Mouse (Mus musculus) gastrocnemius, postnatal 36 days (tissue): ENCODE measurements around the gene Myh9. TPM values are rescaled to one million over a fixed set of nuclear protein-coding genes. Genes with fewer than 3 reads are reported as not detected.

Source experiments
- DNase-seq, 2 experiments: peaks; one replicate each; pipeline ENCODE4 v3.0.0; 2022
- intact Hi-C: fragments of 180-260 bp; cut with DNase I; formaldehyde crosslinking; loops from one replicate; pipeline ENCODE4 v1.15.1; 2025
- total RNA-seq, 2 experiments: library from RNA; stranded (reverse); gene quantifications; 2 replicates each; pipeline ENCODE4 v1.2.3; 2021

Myh9 gene
- total RNA-seq, 2 experiments from 2014 or later, result 48.4 to 49.1 TPM

DNA sequence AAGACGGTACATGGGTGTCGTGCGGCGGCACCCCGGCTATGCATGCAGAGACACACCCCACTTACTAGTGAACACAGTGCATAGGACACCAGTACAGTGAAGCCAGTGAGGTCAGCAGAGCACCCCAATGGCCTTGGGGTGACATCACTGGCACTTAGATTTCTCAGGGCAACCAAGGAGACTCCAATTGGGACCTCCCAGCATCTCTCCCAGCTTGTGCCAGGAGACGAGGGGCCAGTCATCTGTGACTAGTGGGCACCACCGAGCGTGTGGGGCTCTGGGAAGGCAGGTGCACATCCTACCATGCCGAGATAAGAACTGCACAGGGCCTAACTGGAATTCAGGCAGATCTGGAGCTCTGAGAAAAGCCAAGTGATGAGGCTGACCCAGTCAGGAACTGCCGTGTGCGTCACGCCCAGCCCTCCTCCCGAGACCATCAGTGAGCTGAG, 47.0 kb downstream of the Myh9 start:
- intact Hi-C loops, result no loop called here
- no peak for DNase-seq

DNA sequence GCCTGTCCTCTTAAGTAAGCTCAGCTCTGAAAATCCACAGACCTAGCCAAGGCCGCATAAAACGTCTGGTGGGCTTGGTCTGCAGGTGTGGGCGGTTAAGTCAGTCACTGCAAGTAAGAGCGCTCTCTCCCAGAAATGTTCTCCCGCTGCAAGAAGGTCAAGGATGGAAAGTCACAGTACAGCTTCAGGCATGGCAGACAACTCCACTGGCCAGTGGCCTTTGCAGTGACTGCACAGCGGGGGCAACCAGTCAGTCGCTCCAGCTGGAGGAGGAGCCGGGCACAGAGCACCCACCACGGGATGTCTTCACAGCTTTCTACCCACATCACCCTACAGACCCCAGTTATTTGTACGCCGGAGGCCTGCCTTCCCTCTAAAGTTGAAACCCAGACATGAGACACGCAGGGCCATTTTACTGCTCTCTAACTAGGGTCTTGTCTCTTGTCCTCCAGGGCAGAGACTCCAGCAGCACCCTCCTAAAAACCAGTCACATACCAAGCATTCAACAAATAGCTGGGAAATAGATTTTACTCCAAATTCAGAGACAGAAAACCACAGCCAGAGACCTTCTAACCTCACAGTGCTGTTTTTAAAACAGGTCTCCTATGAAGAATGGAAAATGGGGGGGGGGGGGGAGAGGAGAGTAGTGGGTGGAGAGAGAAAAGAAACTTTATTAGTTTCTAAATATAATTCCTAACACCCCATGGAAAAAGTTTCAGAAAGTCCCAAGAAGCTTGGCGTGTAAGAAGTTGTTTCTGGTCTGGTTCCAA, 47.7 kb downstream of the Myh9 start:
- intact Hi-C loops, result no loop called here
- DNase-seq, result no peak

DNA sequence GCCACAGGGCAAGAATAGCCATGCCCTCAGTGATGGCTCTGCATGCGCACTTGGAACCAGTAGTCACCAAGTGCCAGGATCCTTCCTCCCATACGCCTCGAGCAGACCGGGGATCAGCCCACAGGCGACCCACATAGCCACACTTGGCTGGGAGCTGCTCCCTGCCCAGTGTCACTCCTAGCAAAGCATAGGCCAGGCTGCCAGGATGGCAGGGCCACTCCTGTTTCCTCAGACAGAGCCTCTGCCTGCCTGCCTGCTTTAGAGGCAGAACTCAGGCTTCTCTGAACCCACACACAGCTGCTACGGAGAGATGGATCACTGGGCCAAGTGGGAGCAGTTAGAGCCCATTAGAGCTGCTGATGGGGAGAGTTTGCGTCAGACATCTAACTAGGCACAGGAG, 48.4 kb downstream of the Myh9 start:
- intact Hi-C loops, result no loop called here
- DNase-seq, result no peak

DNA sequence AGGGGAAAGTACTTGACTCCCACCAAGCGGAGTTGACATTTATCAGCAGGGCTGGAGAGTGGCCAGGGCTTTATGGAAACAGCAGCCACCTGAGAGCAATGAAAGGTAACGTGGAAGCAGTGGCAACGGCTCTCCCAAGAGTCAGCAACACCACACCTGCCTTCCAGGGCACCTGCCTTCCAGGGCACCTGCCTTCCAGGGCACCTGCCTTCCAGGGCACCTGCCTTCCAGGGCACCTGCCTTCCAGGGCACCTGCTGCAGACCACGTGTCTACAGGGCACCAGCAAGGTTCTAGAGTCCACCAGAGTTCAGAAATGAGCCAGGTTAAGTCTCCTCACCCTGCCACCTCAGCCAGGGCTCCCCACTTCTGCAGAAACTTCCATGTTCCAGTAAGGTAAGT, 48.9 kb downstream of the Myh9 start:
- intact Hi-C loops, result no loop called here
- DNase-seq, result no peak

DNA sequence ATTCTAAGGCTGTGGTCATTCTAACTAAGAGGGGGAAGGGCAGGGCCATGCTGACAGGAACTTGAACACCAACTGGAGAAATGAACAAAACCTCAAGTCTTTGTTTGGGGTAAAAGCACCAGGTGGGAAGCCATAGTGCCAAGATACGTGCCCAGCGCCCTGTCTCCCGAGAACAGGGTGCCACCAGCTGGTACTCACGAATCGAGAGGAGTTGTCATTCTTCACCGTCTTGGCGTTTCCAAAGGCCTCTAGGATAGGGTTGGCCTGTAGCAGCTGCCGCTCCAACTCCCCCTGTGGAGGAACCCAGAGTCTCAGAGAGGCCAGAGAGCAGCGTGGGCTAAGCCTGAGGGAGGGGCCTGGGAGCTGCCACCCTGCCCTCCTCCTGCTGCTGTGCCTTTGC, 49.9 kb downstream of the Myh9 start:
- intact Hi-C loops, result no loop called here
- DNase-seq, result no peak

DNA sequence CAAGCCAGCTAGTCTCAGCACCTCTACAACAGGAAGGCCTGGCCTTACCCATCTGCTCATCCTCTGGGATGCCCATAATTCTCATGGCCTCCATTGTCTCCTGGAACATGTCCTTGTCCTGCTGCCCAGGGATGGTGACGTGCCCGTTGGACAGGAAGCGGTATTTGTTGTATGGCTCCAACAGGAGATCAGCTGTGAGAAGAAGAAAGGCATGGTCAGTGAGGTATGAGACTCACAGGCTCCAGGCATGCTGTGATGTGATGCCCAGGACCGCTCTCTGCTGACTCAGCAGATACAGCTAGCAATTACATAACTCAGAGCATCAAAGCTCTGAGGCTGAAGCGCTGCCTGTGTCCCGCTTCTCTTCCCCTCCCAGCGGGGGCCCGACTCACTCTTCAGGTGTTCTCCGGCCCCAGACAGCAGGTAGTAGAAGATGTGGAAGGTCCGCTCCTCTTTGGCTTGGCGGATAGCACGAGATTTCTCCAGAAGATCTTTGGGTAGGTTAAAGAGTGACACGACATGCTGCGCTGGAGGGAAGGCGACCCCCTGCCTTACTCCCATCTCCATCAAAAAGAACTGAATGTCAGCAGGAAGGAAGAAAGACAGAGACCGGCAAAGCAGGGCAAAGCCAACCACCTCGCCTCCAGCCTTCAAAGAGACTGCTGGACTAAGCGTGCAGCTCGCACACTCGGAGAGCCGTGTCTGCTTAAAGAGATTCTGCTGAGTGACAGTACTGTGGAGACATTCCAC, 51.1 kb downstream of the Myh9 start:
- intact Hi-C loops, result no loop called here
- no peak for DNase-seq

DNA sequence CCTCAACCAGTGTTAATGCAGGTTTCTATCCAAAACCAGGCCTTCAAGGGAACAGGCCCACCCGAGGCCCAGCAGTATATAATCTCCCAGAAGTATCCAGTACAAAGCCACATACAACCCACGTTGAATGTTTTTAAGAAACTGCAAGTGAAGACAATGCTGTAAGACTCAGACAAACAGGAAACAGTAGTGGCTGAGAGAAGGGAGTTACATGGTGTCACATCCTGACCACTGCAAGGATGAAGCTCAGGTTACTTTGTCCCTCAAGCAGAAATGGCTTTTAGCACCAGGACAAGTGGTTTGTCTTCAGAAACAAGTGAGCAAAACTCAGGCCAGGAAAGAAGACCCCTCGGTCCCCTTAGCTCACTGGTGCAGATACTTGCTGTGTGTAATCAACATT, 52.8 kb downstream of the Myh9 start:
- intact Hi-C loops, result no loop called here

DNA sequence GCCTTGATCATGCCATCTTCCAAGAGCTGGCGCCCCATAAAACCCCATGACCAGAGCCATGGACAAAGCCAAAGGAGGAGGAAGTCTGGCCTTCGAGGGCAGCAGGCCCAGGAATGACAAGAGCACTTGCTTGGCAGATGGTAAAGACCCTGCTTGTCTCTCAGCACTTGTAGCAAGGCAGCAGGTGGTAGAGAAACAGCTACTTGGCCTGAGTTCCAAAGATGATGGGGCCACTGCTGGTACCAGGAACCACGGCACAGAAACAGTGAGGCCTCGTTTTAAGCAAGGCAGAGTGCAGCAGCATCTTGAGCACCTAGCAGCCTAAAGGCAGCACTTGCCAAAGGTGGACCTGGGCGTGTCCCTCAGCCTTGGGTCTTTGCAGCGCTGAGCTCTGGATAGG, 53.6 kb downstream of the Myh9 start:
- intact Hi-C loops, result no loop called here
- DNase-seq, result no peak

More for the DNA sequence above, 52.8 kb downstream of the Myh9 start:
- DNase-seq, result no peak

DNA sequence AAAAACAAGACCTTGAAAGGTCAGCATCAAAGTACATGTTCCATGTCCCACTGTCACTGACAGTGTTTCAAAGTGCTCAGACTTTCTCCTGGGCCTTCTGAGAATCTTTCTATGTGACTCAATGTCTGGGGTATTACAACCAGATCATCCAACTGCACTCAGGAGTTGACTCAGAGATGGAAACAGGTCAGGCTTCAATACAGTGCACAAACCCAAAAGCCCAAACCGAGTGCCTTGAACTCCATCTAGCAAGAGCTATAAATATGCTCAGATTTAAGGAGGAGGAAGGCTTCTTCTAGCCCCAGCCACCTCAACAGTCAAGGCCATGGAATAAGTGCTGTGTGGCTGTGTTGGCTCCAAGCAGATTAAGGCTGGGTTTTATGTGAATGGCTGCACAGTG, 56.2 kb downstream of the Myh9 start:
- intact Hi-C loops, result no loop called here
- DNase-seq, result no peak

DNA sequence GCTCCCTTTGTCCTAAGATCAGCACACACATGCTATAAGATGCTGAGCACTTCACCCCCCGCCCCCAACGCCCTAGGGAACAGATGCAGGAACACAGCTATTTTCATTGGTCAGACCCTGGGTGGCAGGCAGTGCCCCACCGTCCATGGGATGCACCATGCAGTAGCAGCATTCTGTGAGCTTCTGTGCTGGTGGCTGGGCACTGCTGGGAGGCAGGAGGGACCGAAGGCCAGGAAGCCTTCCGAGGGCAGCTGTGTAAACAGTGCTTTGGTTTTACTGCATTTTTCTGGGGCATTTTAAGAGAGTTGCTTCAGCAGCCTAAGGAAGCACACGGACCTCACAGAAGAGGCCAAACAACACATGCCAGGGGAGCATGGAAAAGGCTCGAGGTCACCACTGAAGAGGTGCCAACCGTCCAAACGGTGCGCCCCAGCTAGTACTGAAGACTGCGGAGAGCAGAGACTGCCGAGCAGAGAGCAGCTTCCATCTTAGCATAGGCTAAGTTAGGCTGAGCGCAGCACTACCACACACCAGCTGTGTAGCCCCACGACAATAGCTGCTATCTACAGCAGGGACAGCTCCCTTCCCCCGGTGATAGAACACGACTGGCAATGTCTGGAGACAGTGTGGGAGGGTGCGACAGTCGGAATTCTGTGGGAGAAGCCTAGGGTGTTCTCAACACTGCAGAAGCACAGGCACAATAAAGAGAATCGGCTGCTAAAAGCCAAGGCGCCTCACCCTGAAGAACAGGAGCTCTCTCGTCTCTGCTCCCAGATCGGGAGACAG, 57.7 kb downstream of the Myh9 start:
- intact Hi-C loops, result loop anchor here (5.0 kb wide), 1 partner anchor 63 kb away; no protein-coding TSS in a partner anchor
- DNase-seq, result no peak

DNA sequence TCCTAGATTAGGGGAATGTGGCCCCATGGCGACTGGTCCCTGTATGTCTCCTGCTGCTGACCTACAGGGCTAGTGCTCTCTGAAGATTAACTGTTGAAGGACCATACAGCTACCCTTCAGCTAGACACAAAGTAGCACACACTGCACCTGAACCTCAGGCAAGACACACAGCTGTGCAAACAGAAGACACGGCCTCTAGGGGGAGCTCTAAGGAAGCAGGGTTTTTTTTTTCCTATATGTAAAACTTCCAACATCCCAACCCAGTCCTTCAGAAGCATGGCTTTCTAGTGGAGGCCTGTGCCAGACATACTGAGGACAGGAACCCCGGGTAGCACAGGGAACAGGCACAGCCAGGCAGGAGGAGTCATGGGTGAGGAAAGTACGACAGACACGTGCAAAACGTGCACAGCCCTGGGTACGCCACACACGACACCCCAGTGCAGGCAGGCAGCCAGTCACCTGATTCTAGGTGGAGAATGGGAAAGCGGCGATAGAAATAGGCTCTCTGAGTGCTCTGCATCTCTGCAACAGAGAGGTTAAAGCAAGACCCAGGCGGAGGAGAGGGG, 59.4 kb downstream of the Myh9 start:
- no peak for DNase-seq

DNA sequence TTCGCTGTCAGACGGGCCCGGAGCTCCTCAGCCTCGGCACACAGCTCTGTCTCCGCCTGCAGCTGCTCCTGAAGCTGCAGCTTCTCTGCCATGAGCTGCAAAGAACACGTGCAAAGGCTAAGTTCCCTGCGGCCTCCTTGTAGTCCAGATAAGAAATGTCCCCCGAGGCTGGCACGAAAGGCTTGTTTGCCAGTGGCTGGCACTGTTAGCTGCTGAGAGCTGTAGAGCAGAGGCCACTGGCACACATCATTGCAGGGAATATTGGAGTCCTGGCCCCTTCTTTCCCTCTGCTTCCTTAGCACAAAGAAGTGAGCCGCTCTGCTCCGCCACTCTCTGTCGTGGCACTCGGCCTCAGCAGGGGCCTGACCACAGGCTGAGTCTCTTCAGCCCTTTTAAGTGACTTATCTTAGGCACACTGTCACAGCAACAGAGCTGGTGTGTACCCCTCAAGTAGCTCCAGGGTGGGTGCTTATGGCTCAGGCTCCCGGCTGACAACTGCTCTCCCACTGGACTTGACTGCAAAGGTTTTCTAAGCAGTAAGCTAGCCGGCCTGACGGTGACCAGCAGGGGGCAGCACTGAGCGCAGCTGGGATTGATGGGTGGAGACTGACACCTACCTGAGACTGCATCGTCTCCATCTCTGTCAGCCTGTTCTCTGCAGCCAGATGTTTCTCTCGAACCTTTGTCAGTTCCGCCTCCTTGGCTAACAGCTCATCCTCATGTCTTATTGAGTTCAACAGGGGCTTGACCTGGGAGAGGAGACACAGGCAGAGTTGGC, 66.6 kb downstream of the Myh9 start:
- intact Hi-C loops, result no loop called here
- peak; percentile 75 to 76 for DNase-seq

More for the DNA sequence above, 59.4 kb downstream of the Myh9 start:
- intact Hi-C loops, result loop anchor here (2.0 to 5.0 kb wide), 2 partner anchors 65 to 134 kb away; no protein-coding TSS in a partner anchor

DNA sequence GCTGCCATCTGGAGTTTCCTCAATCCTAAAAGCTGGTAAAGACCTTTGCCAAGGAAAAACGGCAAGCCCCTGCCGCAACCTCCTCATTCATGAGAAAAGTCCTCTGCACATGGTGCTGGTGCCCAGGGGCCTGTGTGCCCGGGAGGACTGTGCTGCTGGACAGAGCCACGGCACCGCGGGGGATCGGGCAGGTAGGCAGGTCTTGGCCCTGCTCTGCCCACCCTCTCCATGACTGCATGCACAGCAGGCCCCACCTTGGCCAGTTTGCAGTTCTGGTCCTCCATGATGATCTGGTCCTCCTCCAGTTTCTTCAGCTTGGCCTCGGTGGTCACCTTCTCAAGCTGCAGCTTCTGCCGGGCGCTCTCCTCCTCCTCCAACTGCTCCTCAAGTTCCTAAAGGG, 67.7 kb downstream of the Myh9 start:
- DNase-seq, result no peak
- intact Hi-C loops, result no loop called here

DNA sequence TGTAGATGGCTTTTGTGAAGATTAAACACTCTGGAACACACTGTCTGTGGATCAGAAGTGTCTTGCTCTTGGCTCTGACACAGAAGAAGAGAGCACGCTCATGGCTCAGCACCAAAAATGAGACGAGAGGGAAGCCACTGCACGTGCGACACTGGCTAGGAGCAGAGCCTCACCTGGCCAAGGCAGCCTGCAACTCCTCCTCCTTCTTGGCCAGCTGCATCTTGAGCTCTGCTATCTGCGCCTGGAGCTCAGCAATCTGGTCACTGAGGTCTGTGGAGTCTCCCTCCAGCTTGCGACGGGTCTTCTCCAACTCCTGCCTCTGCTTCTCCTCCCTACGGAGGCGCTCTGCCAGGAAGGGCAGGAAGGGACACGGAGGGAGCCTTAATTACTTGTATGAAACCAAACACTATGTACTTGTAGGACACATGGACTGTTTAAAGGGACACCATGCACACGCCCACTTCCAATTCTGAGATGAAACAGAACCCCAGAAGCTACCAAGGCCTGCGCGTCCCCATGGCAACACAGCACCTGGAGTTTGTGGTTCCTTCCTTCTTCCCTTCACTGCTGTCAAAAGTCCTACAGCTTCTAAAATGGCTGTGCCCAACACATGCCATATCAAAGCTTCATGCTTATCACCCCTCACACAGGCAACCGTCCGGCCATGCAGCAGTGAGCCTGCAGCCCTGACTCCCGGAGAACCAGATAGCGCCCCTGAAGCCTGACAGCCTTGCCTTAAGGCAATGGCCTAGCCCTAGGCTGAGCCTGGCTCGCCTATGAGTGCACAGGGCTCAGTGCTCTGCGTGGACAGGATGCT, 68.7 kb downstream of the Myh9 start:
- DNase-seq, result no peak
- intact Hi-C loops, result no loop called here

DNA sequence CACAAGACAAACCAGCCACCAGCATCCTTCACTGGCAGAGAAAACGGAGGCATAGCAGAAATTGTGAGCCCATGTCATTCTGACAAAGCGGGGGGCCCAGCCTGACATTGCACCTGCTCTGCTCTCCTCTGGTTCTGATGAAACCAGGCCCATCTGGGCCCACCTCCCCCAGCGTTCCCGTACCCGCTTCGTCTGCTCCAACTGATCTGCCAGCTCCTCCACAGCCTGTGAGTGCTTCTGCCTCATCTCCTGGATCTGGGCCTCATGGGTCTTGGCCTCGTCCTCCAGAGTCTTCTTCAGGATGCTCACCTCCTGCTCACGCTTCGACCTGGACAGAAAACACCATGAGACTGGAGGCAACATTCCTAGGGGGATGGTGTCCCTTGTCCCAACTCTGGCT, 71.0 kb downstream of the Myh9 start:
- intact Hi-C loops, result no loop called here

DNA sequence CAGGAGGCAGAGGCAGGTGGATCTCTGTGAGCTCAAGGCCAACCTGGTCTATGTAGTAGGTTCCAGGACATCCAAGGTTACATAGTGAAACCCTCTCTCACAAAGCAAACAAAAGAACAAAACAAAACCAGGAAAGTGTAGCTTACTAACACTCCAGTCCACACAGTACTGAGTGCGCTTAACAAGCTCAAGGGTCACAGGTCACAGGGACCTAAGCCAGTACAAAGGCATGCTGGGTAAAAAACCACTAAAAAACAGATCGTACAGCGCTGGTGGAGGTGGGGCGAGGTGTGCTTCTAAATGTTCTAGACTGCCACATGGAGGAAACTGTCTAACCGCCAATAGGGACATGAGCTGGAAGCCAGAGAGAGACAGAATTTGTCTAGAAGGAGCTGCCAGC, 71.6 kb downstream of the Myh9 start:
- intact Hi-C loops, result no loop called here
- DNase-seq, result no peak

More for the DNA sequence above, 71.0 kb downstream of the Myh9 start:
- no peak for DNase-seq

DNA sequence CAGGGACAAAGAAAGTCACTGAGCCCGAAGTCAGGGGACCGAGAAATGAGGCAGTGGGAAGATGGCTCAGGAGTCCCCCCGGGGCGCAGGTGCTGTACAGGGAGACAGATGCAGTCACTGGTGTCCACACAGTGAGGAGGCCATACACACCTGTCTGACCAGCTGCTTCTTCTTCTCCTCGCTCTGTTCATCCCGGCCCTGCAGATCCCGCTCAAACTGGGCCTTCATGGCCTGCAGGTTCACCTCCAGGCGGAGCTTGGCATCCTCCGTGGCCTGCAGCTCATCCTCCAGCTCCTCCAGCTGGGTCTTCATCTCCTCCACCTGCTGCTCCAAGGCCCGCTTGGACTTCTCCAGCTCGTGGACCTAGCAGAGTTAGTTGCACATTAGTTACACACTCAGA, 75.0 kb downstream of the Myh9 start:
- intact Hi-C loops, result no loop called here
- DNase-seq, result no peak

DNA sequence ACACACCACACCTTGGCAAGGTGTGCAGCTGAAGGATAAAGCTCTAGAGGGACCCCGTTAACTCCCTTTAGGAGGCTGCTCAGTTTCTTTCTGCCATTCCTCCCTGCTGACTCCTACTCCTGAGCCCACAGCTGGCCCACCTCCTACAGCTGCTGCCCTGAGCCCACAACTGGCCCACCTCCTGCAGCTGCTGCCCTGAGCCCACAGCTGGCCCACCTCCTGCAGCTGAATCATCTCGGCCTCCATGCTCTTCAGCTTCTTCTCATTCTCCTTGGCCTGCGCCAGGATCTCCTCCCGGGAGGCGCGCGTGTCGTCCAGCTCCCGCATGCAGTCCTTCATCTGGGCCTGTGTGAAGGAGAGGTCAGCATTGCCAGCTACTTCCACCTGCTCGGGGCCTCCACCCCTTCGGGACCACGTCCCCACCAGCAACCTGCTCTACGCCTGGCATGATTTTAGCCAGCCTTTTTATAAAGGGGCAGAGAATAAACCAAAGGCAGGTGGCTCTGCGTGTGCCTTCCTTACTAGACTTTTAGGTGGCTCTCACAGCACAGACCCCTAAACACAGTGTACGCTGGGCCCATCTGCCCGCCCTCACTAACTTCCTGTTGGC, 76.4 kb downstream of the Myh9 start:
- DNase-seq, result no peak
- intact Hi-C loops, result no loop called here
